Mouse (Mus musculus): ENCODE data around the gene Tbx4.

- TF ChIP-seq CTCF (IDR thresholded peaks at IDR 0.05; ENCODE audit: low read depth, low read length) (no peak), POLR2A (IDR thresholded peaks at IDR 0.05; ENCODE audit: borderline replicate concordance, low read depth, low read length) (no peak)
These were observed 3.0 kb downstream of the Tbx4 start for GRCm38 (mm10) chr11:85889056-85889729.
